Mouse (Mus musculus) v-Abl transformed pro-B cells (cell line): Measurements from ENCODE around the gene Ovol2.
"Not testable (repeated sequence)": the region's sequence is repeated elsewhere in the genome, so short reads cannot be mapped to it uniquely, and the experiment has no call there.

ENCODE experiments used
- in situ Hi-C, 2 experiments: fragments of 400-800 bp; cut with MboI; formaldehyde crosslinking; loops; one replicate each; pipeline ENCODE4 v1.15.1; 2025; ENCODE audit not compliant: unreplicated experiment in 2 of 2

The Ovol2 gene

GRCm38 (mm10) chr2:144331401-144332302, at the start of gene Ovol2:
TSS of gene Ovol2 (minus strand) at chr2:144332146.
- in situ Hi-C loops: no loop called here

DNA sequence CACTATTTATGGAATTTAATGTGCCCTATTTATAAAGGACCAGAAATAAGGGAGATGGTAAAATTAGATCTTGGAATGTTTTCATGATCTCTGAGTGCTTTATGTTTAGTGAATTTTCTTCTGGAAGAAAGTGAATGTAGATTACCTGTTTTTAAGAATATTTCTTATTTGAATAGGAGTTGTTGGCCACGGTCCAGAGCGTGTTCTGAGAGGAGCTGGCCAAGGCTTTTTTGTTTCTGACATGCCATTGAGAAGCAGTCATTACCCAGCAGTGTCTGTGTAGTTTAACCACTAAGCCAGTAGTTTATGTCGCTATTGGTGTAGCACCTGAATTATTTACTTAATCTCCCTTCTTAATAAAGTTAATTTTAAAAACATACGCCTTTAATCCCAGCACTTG, 49.8 kb upstream of the Ovol2 start:
- in situ Hi-C loops: loop anchor here in 1 of 2 experiments (5.0 kb wide), 1 partner anchor 544 kb away; no protein-coding TSS in a partner anchor

DNA sequence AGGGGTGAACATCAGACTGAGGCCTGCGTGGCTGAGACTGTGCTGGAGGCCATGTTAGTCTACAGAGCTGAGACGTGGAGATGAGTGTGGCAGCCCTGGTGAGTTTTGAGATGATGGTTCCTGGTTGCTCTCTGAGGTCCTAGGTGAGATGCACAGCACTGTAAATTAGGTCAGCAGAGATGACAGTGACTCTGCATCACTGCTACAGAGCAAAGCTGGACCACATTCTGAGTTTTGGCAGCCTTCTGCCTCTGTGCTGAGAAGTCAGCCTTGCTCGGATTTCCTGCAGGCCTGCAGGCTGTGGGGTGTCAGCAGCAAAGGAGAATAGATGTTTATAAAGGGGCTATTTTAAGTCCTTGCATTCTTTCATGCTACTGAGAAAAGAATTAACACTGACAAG, 49.3 kb upstream of the Ovol2 start:
- in situ Hi-C loops: loop anchor here in 1 of 2 experiments (5.0 kb wide), 1 partner anchor 544 kb away; no protein-coding TSS in a partner anchor

DNA sequence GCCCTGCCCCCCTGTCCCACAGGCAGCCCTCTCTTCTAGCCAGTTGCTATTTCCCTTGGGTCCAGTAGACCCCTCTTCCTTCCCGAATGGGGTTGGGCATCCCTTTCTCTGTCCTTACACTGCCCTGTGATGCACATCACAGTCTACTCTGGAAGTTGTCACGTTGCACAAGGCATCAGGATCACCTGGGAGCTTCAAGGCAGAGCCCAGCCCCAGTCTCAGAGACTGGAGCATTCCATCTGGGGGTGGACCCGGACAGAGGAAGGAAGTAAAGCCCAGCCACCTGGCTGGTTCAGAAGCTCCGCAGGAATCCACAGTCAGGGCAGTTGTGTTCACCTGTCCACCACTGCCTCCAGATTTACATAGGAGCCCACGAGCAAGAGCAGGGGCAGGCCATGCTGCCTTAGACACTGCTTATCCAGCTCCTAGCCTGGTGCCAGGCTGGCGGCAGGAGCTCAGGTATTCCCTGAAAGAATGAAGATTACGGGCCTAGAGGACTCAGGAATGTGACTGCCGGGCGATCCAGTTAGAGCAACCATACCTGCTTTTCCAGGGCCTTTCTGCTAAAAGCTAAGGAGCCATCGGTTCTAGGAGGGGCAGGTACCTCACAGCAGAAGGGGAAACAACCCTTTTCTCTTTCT, 43.2 kb upstream of the Ovol2 start:
- in situ Hi-C loops: no loop called here

DNA sequence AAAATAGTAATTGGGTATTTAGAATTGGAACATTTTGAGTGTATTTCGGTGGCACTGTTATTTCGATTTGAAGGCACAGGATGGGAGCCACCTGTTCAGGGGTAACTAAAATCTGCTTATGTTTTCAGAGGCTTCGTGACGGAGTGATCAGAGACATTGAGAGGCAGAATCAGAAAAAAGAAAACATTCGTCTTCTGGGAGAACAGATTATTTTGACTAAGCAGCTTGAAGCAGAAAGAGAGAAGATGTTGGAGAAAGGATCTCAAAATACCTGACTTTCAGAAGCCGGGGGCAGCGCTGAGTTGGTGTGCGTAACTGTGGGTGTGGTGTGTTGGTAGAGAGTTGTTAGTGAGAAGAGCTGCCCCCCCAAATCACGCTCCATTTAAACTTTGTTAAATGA, 41.1 kb upstream of the Ovol2 start:
- in situ Hi-C loops: no loop called here

GRCm38 (mm10) chr2:144371566-144371965, 39.6 kb upstream of the Ovol2 start:
- in situ Hi-C loops: no loop called here

GRCm38 (mm10) chr2:144369511-144369910, 37.6 kb upstream of the Ovol2 start:
- in situ Hi-C loops: loop anchor here in 1 of 2 experiments (10.0 kb wide), 1 partner anchor 255 kb away; no protein-coding TSS in a partner anchor

DNA sequence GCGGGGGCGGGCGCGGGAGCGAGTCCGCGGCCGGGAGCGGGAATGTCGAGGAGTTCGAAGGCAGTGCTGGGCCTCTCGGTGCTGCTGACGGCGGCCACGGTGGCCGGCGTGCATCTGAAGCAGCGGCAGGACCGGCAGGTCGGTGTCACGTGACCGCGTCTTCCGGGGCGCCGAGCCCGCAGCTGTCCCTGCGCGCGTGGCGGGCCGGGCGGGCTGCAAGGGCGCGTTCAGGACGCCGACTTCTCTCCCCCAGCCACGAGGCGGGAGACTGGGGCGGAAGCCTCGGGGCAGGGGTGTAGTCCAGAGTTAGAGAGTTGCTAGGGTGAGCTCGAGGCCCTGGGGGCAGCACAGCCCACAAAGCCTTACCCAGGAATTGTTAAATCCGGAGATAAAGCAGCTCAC, 37.1 kb upstream of the Ovol2 start:
- in situ Hi-C loops: loop anchor here in 1 of 2 experiments (10.0 kb wide), 1 partner anchor 254 kb away; no protein-coding TSS in a partner anchor

DNA sequence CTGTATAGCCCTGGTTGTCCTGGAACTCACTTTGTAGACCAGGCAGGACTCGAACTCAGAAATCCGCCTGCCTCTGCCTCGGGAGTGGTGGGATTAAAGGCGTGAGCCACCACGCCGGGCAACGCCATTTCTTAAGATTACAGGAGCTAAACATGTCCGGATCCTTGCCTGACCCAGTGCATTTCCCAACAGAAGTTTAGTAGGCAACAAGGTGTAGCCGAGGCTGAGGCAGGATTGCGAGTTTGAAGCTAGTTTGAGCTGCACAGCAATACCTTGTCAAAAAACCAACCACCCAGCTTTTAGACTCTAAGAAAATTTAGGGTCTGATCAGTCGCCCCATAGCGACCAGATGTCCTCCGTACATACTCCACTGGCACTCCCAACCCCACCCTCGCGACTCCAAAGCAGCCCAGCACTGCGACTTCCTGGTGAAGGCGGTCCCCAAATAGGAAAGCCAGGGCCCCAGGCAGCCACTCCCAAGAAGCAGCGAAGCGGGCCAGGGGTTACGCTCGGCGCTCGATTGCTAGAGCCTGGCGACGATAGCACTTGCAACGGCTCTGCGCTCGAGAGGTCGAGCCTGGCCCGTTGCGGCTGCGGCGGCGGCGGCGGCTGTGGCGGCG, 36.6 kb upstream of the Ovol2 start, which contains the start of the genes Kat14 and Pet117:
Gene Kat14 (plus strand): TSS at position 584 of the 620 bp plus-strand sequence.
Gene Pet117 (plus strand): TSS at position 597 of the 620 bp plus-strand sequence.
- in situ Hi-C loops: loop anchor here in 1 of 2 experiments (10.0 kb wide), 1 partner anchor 254 kb away; no protein-coding TSS in a partner anchor

DNA sequence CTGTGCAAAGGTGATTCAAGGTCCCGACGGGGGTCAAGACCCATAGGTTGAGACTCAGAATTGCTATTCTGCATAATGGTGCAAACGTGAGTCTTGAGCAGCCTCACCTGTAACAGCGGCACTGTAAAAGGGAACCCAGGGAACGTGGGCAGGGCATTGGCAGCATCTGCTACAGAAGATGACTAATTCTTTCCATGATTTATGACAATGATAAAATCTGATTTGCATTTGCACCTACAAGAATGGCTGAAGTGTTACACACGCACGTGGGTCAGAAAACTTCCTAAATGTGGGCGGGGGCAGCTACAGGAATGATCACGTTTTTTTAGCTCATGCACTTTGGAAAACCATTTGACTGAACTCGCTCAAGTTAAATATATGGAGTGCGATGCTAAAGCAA, 20.9 kb upstream of the Ovol2 start:
- in situ Hi-C loops: loop anchor here in 1 of 2 experiments (5.0 kb wide), 1 partner anchor 56 kb away; no protein-coding TSS in a partner anchor

GRCm38 (mm10) chr2:144348525-144348924, 16.6 kb upstream of the Ovol2 start:
- in situ Hi-C loops: no loop called here

- in situ Hi-C loops: no loop called here
Measured at GRCm38 (mm10) chr2:144343158-144343557, 11.2 kb upstream of the Ovol2 start.

DNA sequence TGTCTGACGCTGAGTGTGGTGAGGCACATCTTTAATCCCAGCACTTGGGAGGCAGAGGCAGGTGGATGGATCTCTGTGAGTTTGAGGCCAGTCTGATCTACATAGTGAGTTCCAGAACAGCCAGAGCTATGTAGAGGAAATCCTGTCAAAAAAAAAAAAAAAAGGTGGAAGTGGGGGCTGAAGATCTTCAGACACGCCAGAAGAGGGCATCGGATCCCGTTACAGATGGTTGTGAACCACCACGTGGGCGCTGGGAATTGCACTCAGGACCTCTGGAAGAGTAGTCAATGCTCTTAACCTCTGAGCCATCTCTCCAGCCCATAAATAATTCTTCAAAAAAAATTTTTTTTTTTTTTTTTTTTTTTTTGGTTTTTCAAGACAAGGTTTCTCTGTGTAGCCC, 6.2 kb upstream of the Ovol2 start:
- in situ Hi-C loops: not testable (repeated sequence)

DNA sequence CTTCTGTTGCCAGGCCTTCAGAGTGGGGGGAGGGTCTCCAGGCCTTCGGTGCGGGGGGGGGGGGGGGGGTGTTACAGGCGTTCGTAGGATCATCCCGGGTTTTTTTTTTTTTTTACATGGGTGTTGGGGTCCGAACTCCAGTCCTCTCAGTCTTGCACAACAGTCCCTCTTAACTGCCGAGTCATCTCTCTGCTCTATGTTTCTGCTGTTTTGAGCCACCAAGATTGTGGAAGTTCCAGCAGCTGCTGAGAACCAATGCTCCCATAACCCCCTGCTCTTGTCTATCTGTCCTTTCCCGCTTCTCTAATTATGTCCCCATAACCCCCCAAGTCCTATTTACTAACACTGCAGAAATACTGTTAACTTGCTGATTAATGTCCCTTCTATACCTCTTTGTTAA, 5.8 kb upstream of the Ovol2 start:
- in situ Hi-C loops: no loop called here

- in situ Hi-C loops: no loop called here
Measured at GRCm38 (mm10) chr2:144337230-144337629, 5.3 kb upstream of the Ovol2 start.

- in situ Hi-C loops: no loop called here
Measured at GRCm38 (mm10) chr2:144333138-144333842, 1.3 kb upstream of the Ovol2 start.

DNA sequence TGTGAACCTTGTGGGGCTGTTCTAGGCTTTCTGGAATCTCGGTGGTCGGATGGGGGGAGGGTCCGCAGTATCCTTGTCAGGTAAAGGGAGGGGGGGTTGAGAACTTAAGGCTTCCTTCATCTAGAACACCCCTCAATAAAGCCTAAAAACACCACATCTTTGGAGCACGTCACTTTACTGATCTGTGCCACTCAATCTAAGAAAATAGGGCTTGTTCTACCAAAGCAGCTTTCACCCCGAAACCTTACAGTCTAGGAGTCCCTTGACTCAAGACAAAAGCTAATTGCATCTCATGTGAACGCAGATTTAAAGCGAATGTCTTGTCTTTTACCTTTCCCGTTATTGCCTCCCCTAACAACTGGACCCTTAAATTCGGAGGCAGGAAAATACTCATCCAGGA, 540 bp upstream of the Ovol2 start:
- in situ Hi-C loops: no loop called here

GRCm38 (mm10) chr2:144330960-144331371, 980 bp downstream of the Ovol2 start:
- in situ Hi-C loops: no loop called here

DNA sequence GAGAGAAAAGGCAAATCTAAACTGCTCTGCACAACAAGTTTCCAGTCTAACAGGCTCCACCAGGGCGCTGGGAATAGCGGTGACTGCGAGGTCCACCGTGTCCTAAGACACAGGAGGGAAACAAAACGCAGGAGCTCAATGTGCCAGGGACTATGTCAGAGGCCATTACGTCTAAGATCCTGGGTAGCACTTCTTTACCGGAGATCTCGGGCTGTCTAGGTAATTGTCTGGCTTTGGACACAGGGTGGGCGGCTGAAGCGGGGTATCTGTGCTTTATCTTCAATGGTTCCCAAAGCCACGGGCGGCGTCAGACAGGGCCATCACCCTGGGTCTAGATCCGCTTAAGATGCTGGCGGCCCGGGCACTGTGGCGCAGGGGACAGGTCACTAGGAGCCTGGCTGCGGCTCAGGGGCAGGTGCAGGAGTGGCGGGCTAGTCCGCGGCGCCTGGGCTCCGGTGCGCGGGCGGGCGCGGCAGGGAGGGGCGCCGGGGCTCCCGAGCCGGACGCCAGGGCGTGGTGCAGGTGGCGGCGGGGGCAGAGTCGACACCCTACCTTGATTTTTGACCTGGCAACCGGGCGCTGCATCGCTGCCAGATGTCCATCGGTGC, 1.5 kb downstream of the Ovol2 start:
- in situ Hi-C loops: no loop called here

- in situ Hi-C loops: no loop called here
Measured at GRCm38 (mm10) chr2:144329937-144330336, 2.0 kb downstream of the Ovol2 start.
